Mouse (Mus musculus): Measurements from ENCODE around the gene Enpp3. TPM values are rescaled to one million over a fixed set of nuclear protein-coding genes. Genes with fewer than 3 reads are reported as not detected.

Enpp3 gene
- total RNA-seq, 2 experiments from 2014 or later: 4.8 to 5.6 TPM

GRCm38 (mm10) chr10:24763257-24763656 lies 79.4 kb downstream of the Enpp3 start:
- no peak for DNase-seq

- no peak for DNase-seq
These were observed 84.2 kb downstream of the Enpp3 start for GRCm38 (mm10) chr10:24758326-24758915.

GRCm38 (mm10) chr10:24754874-24755540 lies 87.6 kb downstream of the Enpp3 start:
- DNase-seq: no peak

- DNase-seq: no peak
These were observed 88.3 kb downstream of the Enpp3 start for GRCm38 (mm10) chr10:24754251-24754835.

GRCm38 (mm10) chr10:24753536-24754250 lies 88.9 kb downstream of the Enpp3 start:
- no peak for DNase-seq

GRCm38 (mm10) chr10:24742950-24743487 lies 99.6 kb downstream of the Enpp3 start:
- DNase-seq: no peak

- no peak for DNase-seq
These were observed 101.1 kb downstream of the Enpp3 start for GRCm38 (mm10) chr10:24741229-24742198.

- DNase-seq: no peak
These were observed 103.5 kb downstream of the Enpp3 start for GRCm38 (mm10) chr10:24739171-24739570.

- DNase-seq: no peak
These were observed 104.2 kb downstream of the Enpp3 start for GRCm38 (mm10) chr10:24738456-24738855.

- no peak for DNase-seq
These were observed 107.4 kb downstream of the Enpp3 start for GRCm38 (mm10) chr10:24735027-24735777.

- no peak for DNase-seq
These were observed 115.1 kb downstream of the Enpp3 start for GRCm38 (mm10) chr10:24727478-24727877.

- DNase-seq: no peak
These were observed 117.4 kb downstream of the Enpp3 start for GRCm38 (mm10) chr10:24725197-24725596.

Other genes with a start within 250 kb of the Enpp3 start
- 100 to 1,000 TPM; 160 to 233 TPM for gene Ccn2, start 247.4 kb downstream of the Enpp3 start, total RNA-seq (2021)
- gene Enpp1, start 130.7 kb downstream of the Enpp3 start, total RNA-seq (2021): 1 to 10 TPM; 6.9 to 7.2 TPM
- 10 to 100 TPM; 23.2 to 23.8 TPM for gene Med23, start 27.2 kb upstream of the Enpp3 start, total RNA-seq (2021)
- gene Arg1, start 84.7 kb upstream of the Enpp3 start, total RNA-seq (2021): under 1 TPM in 1 of 2 experiments, not detected in 1; 0.45 TPM

Data from heart, postnatal 4 days (tissue).